Mouse (Mus musculus) midbrain, postnatal 0 days (tissue): Measurements from ENCODE around the gene Setd7. TPM values are rescaled to one million over a fixed set of nuclear protein-coding genes. Genes with fewer than 3 reads are reported as not detected.

ENCODE experiments used
- ATAC-seq: fragments of 200-750 bp; cut with Nextera tagmentation; 2 replicates; pipeline ENCODE4 v1.8.0; 2017; ENCODE audit warnings: moderate number of reproducible peaks, mild to moderate bottlenecking, moderate TSS enrichment, moderate library complexity; ENCODE audit not compliant: low FRiP score
- DNase-seq: peaks from one replicate; pipeline ENCODE4 v3.0.0-alpha.2; 2015; ENCODE audit warnings: low spot score
- H3K27ac ChIP-seq: fragments of 300-500 bp; sonication (generic); 2 replicates; pipeline ENCODE4 v1.5.1; 2014; ENCODE audit warnings: low read depth, mild to moderate bottlenecking, low read length, mixed read lengths
- H3K27me3 ChIP-seq: fragments of 300-500 bp; sonication (generic); 2 replicates; pipeline ENCODE4 v1.6.1; 2014; ENCODE audit warnings: low read length, control low read depth, mixed read lengths; ENCODE audit not compliant: insufficient read depth
- H3K36me3 ChIP-seq: fragments of 300-500 bp; sonication (generic); 2 replicates; pipeline ENCODE4 v1.6.1; 2014; ENCODE audit warnings: low read length, control low read depth, mixed read lengths; ENCODE audit not compliant: insufficient read depth
- H3K4me1 ChIP-seq: fragments of 300-500 bp; sonication (generic); 2 replicates; pipeline ENCODE4 v1.6.1; 2014; ENCODE audit warnings: mild to moderate bottlenecking, control low read depth, antibody characterized with exemption, low read length, mixed read lengths; ENCODE audit not compliant: insufficient read depth
- H3K4me2 ChIP-seq: fragments of 300-500 bp; sonication (generic); 2 replicates; pipeline ENCODE4 v1.6.1; 2014; ENCODE audit warnings: low read depth, mild to moderate bottlenecking, low read length, mixed read lengths; ENCODE audit not compliant: poor library complexity, severe bottlenecking
- H3K4me3 ChIP-seq: fragments of 300-500 bp; sonication (generic); 2 replicates; pipeline ENCODE4 v1.5.1; 2014; ENCODE audit warnings: low read depth, mild to moderate bottlenecking, low read length, moderate library complexity
- H3K9ac ChIP-seq: fragments of 300-500 bp; sonication (generic); replicated peaks from 2 replicates; pipeline ENCODE4 v1.6.1; 2014; ENCODE audit warnings: mild to moderate bottlenecking, low read length, moderate library complexity, mixed read lengths; ENCODE audit not compliant: poor library complexity, severe bottlenecking
- H3K9me3 ChIP-seq: fragments of 300-500 bp; sonication (generic); 2 replicates; pipeline ENCODE4 v1.6.1; 2016; ENCODE audit warnings: low read length, control low read depth
- CTCF ChIP-seq: IDR thresholded peaks from 2 replicates; pipeline ENCODE4 v1.5.1; 2016; ENCODE audit warnings: antibody characterized with exemption, mild to moderate bottlenecking
- WGBS: fragments of 180-500 bp; shearing (Covaris S2); extraction: QIAGEN DNeasy Blood & Tissue Kit; methylation state at CpG from one replicate; pipeline ENCODE4 v1.1.7; 2014; 5-methylcytosine and 5-hydroxymethylcytosine counted together
- polyA plus RNA-seq: library from polyadenylated mRNA; unstranded; fragments of >200 nt; fragmentation: Nextera tagmentation; extraction: Ambion mirVana; gene quantifications from 2 replicates; pipeline ENCODE4 v1.2.1, GENCODE M21; 2015
- total RNA-seq: library from RNA; depleted of rRNA; stranded (reverse); fragments of >200 nt; gene quantifications from 2 replicates; pipeline ENCODE4 v1.2.3, GENCODE M21; 2014; rRNA removed

The Setd7 gene
- 11.7 and 16.1 TPM in 2 replicates for total RNA-seq
- polyA plus RNA-seq, result 1.1 and 2.7 TPM in 2 replicates

GRCm38 (mm10) chr3:51560511-51561108 is at the start of gene Setd7:
Gene Setd7, minus strand, starts transcription at chr3:51560879.
- H3K27ac ChIP-seq, result peak within 1 kb of the TSS; percentile 92
- H3K4me3 ChIP-seq, result peak within 1 kb of the TSS; percentile 87

DNA sequence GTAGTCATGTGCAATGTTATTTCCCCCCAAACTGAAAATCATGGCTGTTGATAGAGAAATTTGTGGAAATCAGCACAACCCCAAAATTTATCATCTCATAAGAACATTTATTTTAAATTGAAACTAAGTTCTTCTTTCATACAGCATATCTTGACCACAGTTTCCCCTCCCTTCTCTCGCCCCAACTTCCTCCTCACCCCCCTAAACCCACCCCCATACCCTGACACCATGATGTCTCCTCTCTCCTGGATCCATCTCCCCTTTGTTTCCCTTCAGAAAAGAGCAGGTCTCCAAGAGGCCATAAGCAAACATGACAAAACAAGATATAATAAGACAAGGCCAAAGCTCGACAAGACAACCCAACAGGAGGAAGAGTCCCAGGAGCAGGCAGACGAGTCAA is 43.8 kb upstream of the Setd7 start:
- ATAC-seq, result no peak
- Histone ChIP-seq H3K4me1 (no peaks in the 10 kb centered on the region), H3K36me3 (no peaks in the 10 kb centered on the region), H3K9me3 (no peaks in the 10 kb centered on the region), H3K4me3 (no peak overlapping the region), H3K27ac (no peak overlapping the region), H3K4me2 (no peak overlapping the region), H3K9ac (no peak overlapping the region), H3K27me3 (no peaks in the 10 kb centered on the region)
- no peak for DNase-seq
- TF ChIP-seq CTCF, result no peak
- 86% methylated on average over 3 of the region's 3 CpGs for WGBS

More at GRCm38 (mm10) chr3:51560511-51561108, at the start of gene Setd7:
- H3K27me3 ChIP-seq, result no peaks in the 10 kb centered on the region
- peak; percentile 82 for ATAC-seq
- H3K4me2 ChIP-seq, result peak within 1 kb of the TSS; percentile 92
- H3K36me3 ChIP-seq, result no peaks in the 10 kb centered on the region
- H3K4me1 ChIP-seq, result no peaks in the 10 kb centered on the region
- TF ChIP-seq CTCF, result no peak; the same call in 1 of the 2 replicates
- H3K9ac ChIP-seq, result peak within 1 kb of the TSS; percentile 93
- H3K9me3 ChIP-seq, result no peaks in the 10 kb centered on the region
- peak; percentile 84 for DNase-seq
- under 1% methylated on average over 38 of the region's 48 CpGs for WGBS

DNA sequence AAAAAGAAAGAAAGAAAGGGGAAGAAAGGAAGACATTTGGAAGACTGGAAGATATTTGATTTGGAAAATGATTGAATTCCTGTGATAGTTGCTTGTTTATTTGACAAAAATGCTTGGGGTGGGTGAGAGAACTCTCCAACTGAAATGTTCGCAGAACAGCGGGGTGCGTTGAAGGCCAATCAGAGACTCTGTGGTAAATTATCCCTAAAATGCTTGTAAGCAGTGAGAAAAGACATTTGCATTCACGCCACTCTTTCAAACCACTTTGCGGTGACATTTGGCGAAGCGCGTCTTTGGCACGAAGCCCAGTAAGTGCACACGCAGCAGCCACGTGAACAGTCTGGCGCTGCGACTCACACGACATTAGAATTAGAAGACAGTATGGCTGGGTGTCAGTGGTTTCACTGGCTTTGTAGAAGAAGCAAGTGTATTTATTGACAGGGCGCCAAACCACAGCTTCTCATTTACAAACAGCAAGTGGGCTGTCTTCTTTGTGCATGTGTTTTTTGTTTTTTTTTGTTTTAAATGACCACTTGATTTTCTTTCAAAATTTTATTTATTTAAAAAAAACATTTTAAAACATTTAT is 43.1 kb upstream of the Setd7 start:
- peak; percentile 62; the same call in 1 of the 2 replicates for ATAC-seq
- no peak for TF ChIP-seq CTCF
- Histone ChIP-seq H3K27me3 (no peaks in the 10 kb centered on the region), H3K36me3 (no peaks in the 10 kb centered on the region), H3K4me3 (no peak overlapping the region), H3K4me1 (no peaks in the 10 kb centered on the region), H3K27ac (no peak overlapping the region), H3K4me2 (no peak overlapping the region), H3K9me3 (no peaks in the 10 kb centered on the region), H3K9ac (no peak overlapping the region)
- peak; percentile 87 for DNase-seq
- WGBS, result 58% methylated on average over 15 of the region's 15 CpGs

GRCm38 (mm10) chr3:51601461-51601860 is 40.8 kb upstream of the Setd7 start:
- H3K4me1 ChIP-seq, result no peaks in the 10 kb centered on the region
- no peak for TF ChIP-seq CTCF
- H3K27me3 ChIP-seq, result no peaks in the 10 kb centered on the region
- no peak for DNase-seq
- no peaks in the 10 kb centered on the region for H3K36me3 ChIP-seq
- no peak overlapping the region for H3K4me2 ChIP-seq
- WGBS, result 88% methylated on average over 2 of the region's 2 CpGs
- H3K27ac ChIP-seq, result no peak overlapping the region
- no peak for ATAC-seq
- H3K4me3 ChIP-seq, result no peak overlapping the region
- no peak overlapping the region for H3K9ac ChIP-seq
- H3K9me3 ChIP-seq, result no peaks in the 10 kb centered on the region

DNA sequence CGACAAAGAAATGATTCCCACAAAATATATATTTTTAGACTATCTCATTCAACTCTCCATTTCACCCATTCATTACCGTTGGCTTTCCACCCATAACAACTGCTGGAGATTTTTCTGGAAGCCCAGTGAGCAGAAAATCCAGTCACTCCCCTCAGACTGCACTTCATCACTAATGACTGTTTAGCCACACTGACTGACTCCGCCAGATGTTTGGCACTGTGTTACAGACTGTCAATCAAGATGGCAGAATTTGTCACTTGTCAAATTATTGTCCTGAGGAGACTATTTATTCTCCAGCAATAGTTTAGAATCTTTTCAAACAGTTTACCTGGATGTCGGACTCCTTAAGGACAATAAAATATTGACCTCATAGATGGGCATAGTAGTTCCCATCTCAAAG is 40.0 kb upstream of the Setd7 start:
- no peaks in the 10 kb centered on the region for H3K27me3 ChIP-seq
- no peaks in the 10 kb centered on the region for H3K9me3 ChIP-seq
- no peaks in the 10 kb centered on the region for H3K4me1 ChIP-seq
- H3K4me3 ChIP-seq, result no peak overlapping the region
- H3K9ac ChIP-seq, result no peak overlapping the region
- ATAC-seq (no peak), DNase-seq (no peak)
- H3K36me3 ChIP-seq, result no peaks in the 10 kb centered on the region
- no peak overlapping the region for H3K27ac ChIP-seq
- 88% methylated on average over 4 of the region's 4 CpGs for WGBS
- no peak for TF ChIP-seq CTCF
- H3K4me2 ChIP-seq, result no peak overlapping the region

DNA sequence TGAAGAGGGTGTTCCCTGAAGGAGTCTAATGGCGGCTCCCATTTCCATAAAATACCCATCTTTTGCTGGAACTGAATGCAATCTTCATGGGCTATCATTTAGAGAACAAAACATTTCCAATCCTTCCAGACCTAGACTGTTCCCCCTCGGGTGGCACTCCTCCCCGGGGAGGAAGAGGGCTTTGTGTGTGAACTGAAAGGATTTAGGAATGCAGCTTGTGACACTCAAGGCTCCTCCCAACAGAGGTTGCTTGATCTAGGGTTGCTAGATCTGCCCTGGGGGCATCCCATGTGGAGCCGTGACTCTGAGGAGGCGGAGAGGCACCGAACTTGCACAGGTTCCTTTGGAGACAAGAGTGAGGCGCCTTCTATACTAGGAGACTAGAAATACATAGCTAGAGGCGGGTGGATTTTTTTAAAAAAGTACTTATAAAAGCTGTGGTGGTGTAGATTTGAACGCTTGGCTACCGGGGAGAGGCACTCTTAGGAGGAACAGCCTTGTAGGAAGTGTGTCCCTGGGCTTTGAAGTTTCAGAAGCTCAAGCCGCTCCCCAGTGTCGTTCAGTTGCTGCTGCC is 38.5 kb upstream of the Setd7 start:
- Histone ChIP-seq H3K4me2 (no peak overlapping the region), H3K4me1 (no peaks in the 10 kb centered on the region), H3K27ac (no peak overlapping the region), H3K9me3 (no peaks in the 10 kb centered on the region), H3K27me3 (no peaks in the 10 kb centered on the region), H3K36me3 (no peaks in the 10 kb centered on the region), H3K4me3 (no peak overlapping the region), H3K9ac (no peak overlapping the region)
- 69% methylated on average over 12 of the region's 12 CpGs for WGBS
- no peak for ATAC-seq
- TF ChIP-seq CTCF, result no peak
- no peak for DNase-seq
